Mouse (Mus musculus) heart, embryonic 10.5 days (tissue): ENCODE results near the gene Ano1. TPM values are rescaled to one million over a fixed set of nuclear protein-coding genes. Genes with fewer than 3 reads are reported as not detected.

ENCODE experiments used
- DNase-seq: peaks from one replicate; pipeline ENCODE4 v3.0.0-alpha.2; 2017; ENCODE audit warnings: low spot score
- H3K27ac ChIP-seq: fragments of 300-500 bp; sonication (generic); 2 replicates; pipeline ENCODE4 v1.5.1; 2016; ENCODE audit warnings: mild to moderate bottlenecking
- H3K27me3 ChIP-seq: fragments of 300-500 bp; sonication (generic); 2 replicates; pipeline ENCODE4 v1.6.1; 2016; ENCODE audit warnings: mild to moderate bottlenecking; ENCODE audit not compliant: poor library complexity, insufficient read depth, severe bottlenecking
- H3K36me3 ChIP-seq: fragments of 300-500 bp; sonication (generic); 2 replicates; pipeline ENCODE4 v1.6.1; 2016; ENCODE audit warnings: mild to moderate bottlenecking, moderate library complexity
- H3K4me1 ChIP-seq: fragments of 300-500 bp; sonication (generic); 2 replicates; pipeline ENCODE4 v1.6.1; 2016; ENCODE audit warnings: mild to moderate bottlenecking
- H3K4me3 ChIP-seq: fragments of 300-500 bp; sonication (generic); 2 replicates; pipeline ENCODE4 v1.5.1; 2016; ENCODE audit warnings: mild to moderate bottlenecking, moderate library complexity
- H3K9me3 ChIP-seq: fragments of 300-500 bp; sonication (generic); 2 replicates; pipeline ENCODE4 v1.6.1; 2016; ENCODE audit warnings: mild to moderate bottlenecking, moderate library complexity
- WGBS: fragments of 180-500 bp; shearing (Covaris S2); methylation state at CpG from one replicate; pipeline ENCODE4 v1.1.7; 2016; 5-methylcytosine and 5-hydroxymethylcytosine counted together
- polyA plus RNA-seq: library from polyadenylated mRNA; unstranded; fragments of >200 nt; fragmentation: Nextera tagmentation; extraction: Ambion mirVana; gene quantifications from 2 replicates; pipeline ENCODE4 v1.2.1, GENCODE M21; 2016

Ano1 gene
- polyA plus RNA-seq, 1 experiment from 2014 or later, result 18.3 TPM

DNA sequence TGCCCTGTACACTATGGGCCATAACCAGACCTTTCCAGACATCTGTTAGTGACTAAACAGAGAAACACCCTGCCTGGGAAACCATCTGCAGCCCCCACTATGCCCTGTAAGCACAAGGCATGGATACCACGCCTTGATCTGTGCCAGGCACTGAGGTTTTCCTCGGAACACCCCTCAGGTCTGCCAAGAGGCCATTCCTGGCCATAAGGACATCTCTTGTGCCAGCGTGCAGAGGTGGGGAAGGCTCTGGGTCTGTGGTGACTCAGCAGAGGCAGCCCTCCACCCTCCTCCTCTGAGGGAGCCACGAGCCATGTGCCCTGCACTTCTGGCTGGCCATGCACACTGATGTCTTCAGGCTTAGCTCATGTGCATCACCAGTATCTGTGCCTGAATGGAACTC is 138.9 kb downstream of the Ano1 start:
- no peak overlapping the region for H3K4me3 ChIP-seq
- WGBS, result 84% methylated on average over 4 of the region's 4 CpGs
- no peaks in the 10 kb centered on the region for H3K36me3 ChIP-seq
- peaks cover 12% of the 10 kb centered on the region for H3K4me1 ChIP-seq
- peaks cover 8% of the 10 kb centered on the region for H3K27me3 ChIP-seq
- no peak overlapping the region for H3K27ac ChIP-seq
- DNase-seq, result no peak
- no peaks in the 10 kb centered on the region for H3K9me3 ChIP-seq

DNA sequence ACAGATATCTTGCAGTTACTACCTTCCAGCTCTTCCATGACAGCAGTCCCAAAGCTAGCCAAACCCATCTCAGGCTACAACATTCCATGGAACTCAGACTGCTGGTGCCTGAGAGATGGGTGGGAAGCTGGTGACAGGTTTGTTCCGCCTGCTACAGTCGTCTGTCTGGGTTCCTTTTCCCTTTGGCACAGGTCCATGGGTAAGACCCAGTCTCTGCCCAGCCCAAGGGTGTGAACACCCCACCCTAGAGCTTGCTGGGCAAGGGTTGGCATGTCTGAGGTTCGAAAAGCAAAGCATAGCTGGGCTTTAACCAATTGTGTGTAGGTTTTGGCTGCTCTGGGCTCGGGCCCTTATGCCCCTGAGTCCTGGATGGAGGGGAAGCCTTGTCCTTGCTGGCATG is 139.4 kb downstream of the Ano1 start:
- Histone ChIP-seq H3K4me3 (no peak overlapping the region), H3K27ac (no peak overlapping the region), H3K36me3 (no peaks in the 10 kb centered on the region), H3K9me3 (no peaks in the 10 kb centered on the region), H3K27me3 (peaks cover 8% of the 10 kb centered on the region), H3K4me1 (peaks cover 12% of the 10 kb centered on the region)
- no peak for DNase-seq
- 64% methylated on average over 4 of the region's 4 CpGs for WGBS

DNA sequence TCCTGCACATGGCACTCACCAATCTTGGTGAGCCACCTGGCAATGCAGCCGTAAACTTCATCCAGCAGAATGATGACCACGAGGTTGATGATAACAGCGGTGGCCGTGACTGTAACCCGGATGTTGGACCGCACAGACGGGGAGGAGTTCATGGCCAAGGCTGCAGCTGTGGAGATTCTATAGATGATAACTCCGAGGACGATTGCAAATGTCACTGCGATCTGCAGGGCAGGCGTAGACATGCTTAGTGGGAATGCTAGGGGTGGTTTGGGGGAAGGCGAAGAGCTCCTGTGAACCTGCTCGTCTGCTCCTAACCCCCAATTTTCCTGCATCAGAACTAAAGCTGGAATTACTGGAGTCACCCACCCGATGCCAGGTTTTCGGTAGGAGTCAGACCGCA is 140.2 kb downstream of the Ano1 start:
- no peaks in the 10 kb centered on the region for H3K36me3 ChIP-seq
- H3K27ac ChIP-seq, result no peak overlapping the region
- peaks cover 12% of the 10 kb centered on the region for H3K4me1 ChIP-seq
- WGBS, result 91% methylated on average over 16 of the region's 16 CpGs
- H3K27me3 ChIP-seq, result peaks cover 8% of the 10 kb centered on the region
- H3K4me3 ChIP-seq, result no peak overlapping the region
- DNase-seq, result no peak
- no peaks in the 10 kb centered on the region for H3K9me3 ChIP-seq

DNA sequence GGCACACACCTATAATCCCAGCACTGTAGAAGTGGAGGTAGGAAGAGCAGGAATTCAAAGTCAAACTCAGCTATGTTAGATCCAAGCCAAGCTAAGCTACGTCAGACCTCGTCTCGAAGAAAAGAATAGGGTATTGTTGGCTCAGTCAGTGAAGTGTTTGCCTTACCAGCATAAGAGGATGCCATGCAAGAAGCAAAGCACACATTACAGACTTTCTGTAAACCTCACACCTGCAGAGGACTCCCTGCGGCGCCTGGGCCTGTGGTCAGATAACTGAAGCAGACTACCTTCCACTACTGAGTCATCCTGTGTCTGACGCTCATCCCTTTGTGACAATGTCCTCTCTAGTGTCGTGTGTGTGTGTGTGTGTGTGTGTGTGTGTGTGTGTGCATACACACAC is 142.2 kb downstream of the Ano1 start:
- Histone ChIP-seq H3K9me3 (no peaks in the 10 kb centered on the region), H3K27ac (no peak overlapping the region), H3K27me3 (peaks cover 8% of the 10 kb centered on the region), H3K4me1 (peaks cover 5% of the 10 kb centered on the region; the same call in 1 of the 2 replicates), H3K36me3 (0 out of 2 replicates have a peak, but pooled peaks cover 2% of the 10 kb centered on the region), H3K4me3 (no peak overlapping the region)
- no peak for DNase-seq
- WGBS, result 81% methylated on average over 7 of the region's 7 CpGs

DNA sequence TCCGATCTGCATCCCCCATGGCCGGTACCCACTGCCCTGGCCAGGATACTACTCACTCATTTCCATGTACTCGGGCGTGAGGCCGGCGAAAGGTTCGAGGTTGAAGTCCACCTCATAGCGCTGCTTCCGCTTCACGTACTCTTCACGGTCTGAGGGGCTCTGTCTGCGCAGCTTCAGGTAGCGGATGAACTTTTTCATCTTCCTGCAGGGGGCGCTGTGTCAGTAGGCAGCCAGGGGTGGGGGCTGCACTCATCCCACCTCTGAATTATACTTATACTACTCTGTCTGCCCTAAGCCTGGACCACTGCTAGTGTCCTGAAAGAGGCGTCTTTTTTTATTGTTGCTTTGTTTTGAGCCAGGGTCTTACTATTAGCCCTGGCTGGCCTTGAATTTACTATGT is 143.9 kb downstream of the Ano1 start:
- peaks cover 6% of the 10 kb centered on the region; the same call in 1 of the 2 replicates for H3K4me1 ChIP-seq
- no peak overlapping the region for H3K27ac ChIP-seq
- H3K36me3 ChIP-seq, result 0 out of 2 replicates have a peak, but pooled peaks cover 2% of the 10 kb centered on the region
- peaks cover 8% of the 10 kb centered on the region for H3K27me3 ChIP-seq
- no peak overlapping the region for H3K4me3 ChIP-seq
- WGBS, result 85% methylated on average over 15 of the region's 15 CpGs
- H3K9me3 ChIP-seq, result no peaks in the 10 kb centered on the region
- DNase-seq, result no peak

DNA sequence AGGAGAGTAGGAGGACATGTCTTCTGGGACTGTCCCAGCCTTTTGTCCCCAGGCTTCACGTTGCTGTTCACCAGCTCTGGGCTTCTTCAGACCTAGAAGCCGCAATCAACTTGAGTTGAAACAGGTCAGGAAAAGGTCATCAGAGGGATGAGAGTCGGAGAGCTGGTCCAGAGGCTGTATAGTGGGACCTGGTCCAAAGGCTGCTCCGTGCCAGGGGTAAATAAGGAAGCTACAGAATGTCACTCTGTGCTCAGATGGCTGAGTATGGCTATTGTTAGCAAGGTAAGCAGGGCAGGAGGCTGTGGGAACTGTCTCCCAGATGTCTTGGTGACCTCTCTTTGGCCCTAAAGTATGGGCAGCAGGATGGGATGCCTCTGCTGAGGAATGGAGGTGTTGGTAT is 147.0 kb downstream of the Ano1 start:
- H3K4me3 ChIP-seq, result no peak overlapping the region
- no peak for DNase-seq
- H3K27ac ChIP-seq, result no peak overlapping the region
- H3K4me1 ChIP-seq, result peaks cover 11% of the 10 kb centered on the region; the same call in 1 of the 2 replicates
- H3K9me3 ChIP-seq, result no peaks in the 10 kb centered on the region
- 51% methylated on average over 4 of the region's 4 CpGs for WGBS
- peaks cover 10% of the 10 kb centered on the region for H3K27me3 ChIP-seq
- 0 out of 2 replicates have a peak, but pooled peaks cover 7% of the 10 kb centered on the region for H3K36me3 ChIP-seq

DNA sequence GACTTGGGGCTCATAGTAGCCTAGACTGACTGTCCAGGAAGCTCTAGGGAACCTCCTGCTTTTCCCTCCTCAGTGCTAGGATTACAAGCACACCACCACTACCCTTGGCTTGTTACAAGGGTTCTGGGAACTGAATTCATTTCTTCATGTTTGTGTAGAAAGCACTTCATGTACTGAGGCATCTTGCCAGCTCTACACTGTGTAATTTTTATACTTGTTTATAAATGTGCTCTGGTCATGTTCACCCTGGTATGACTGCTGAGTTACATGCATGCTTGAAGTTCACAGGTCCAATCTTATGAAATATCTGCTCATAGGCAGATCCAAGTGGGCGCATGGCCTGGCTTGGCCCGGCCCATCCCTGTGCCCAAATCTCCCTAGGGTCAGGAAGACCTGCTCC is 147.5 kb downstream of the Ano1 start:
- Histone ChIP-seq H3K27me3 (peaks cover 10% of the 10 kb centered on the region), H3K4me3 (no peak overlapping the region), H3K9me3 (no peaks in the 10 kb centered on the region), H3K36me3 (0 out of 2 replicates have a peak, but pooled peaks cover 7% of the 10 kb centered on the region), H3K4me1 (peaks cover 11% of the 10 kb centered on the region; the same call in 1 of the 2 replicates), H3K27ac (no peak overlapping the region)
- DNase-seq, result no peak
- 88% methylated on average over 2 of the region's 2 CpGs for WGBS

DNA sequence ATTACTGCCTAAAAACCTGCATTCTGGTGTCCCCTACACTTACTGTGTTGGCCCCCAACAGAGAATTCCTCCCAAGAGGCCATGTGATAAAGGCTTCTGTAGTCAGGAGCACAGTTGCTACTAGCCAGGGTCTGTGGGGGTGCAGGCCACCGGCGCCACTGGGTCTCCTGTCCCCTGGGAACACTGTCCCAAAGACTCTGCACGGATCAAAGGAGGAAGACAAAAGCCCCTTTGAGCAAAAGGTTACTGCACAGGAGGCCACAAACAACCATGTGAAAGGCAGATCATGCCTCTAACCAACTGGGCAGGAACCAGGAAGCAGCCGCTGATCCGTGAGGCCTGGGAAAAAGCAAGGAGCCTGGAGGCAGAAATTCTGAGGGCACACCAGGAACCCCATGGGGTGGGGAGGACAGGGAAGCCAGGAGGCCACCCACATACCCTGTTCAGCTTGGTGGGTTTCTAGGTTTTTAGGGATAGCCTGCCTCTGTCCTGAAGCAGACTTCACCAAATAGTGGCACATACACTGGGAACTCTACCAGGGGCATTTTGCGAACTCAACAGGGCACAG is 151.4 kb downstream of the Ano1 start:
- Histone ChIP-seq H3K36me3 (0 out of 2 replicates have a peak, but pooled peaks cover 5% of the 10 kb centered on the region), H3K4me3 (no peak overlapping the region), H3K27me3 (peaks cover 14% of the 10 kb centered on the region), H3K27ac (no peak overlapping the region), H3K4me1 (peaks cover 11% of the 10 kb centered on the region; the same call in 1 of the 2 replicates), H3K9me3 (no peaks in the 10 kb centered on the region)
- DNase-seq, result no peak
- 58% methylated on average over 6 of the region's 6 CpGs for WGBS

DNA sequence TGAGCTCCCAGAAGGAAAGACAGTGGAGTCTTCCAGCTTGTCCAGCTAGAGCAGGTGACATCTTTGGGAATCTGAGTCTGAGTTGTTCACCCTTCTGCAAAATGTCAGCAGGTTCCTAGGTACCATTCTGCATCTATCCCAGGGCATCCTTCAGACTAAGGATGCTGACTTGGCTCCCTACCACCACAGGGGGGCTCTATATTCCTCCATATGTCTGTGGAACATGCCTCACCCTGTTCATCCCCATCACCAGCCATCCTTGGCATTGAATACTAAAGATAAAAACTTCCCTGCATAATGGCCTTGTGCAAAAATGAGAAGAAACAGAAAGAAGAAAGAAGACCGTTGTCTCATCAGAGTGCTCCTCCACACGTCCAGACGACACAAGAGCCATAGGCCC is 162.3 kb downstream of the Ano1 start:
- WGBS, result 84% methylated on average over 3 of the region's 3 CpGs
- Histone ChIP-seq H3K9me3 (no peaks in the 10 kb centered on the region), H3K27ac (no peak overlapping the region), H3K4me3 (no peak overlapping the region), H3K27me3 (peaks cover 15% of the 10 kb centered on the region), H3K36me3 (peaks cover 3% of the 10 kb centered on the region; the same call in 1 of the 2 replicates), H3K4me1 (peaks cover 5% of the 10 kb centered on the region; the same call in 1 of the 2 replicates)
- no peak for DNase-seq

DNA sequence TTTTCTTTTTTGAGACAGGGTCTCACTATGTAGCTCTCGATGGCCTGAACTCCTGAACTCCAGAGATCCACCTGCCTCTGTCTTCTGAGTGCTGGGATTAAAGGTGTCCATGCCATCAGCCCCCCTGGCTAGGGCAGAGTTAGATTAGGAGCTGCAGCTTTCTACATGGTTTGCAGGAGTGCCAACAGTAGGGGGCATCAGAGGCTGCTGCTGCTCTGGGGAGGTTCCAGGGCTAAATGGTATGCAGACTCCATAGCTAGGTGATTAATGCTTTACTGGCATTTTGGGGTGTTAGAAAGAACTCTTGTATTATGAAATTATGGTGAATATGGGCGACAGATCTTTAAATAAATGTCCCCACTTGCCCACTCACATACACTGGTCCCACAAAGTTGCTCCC is 164.5 kb downstream of the Ano1 start:
- Histone ChIP-seq H3K36me3 (peaks cover 3% of the 10 kb centered on the region; the same call in 1 of the 2 replicates), H3K4me1 (peaks cover 14% of the 10 kb centered on the region), H3K27me3 (peaks cover 11% of the 10 kb centered on the region; the same call in 1 of the 2 replicates), H3K27ac (no peak overlapping the region), H3K4me3 (no peak overlapping the region), H3K9me3 (no peaks in the 10 kb centered on the region)
- WGBS, result 27% methylated on average over 2 of the region's 2 CpGs
- no peak for DNase-seq

DNA sequence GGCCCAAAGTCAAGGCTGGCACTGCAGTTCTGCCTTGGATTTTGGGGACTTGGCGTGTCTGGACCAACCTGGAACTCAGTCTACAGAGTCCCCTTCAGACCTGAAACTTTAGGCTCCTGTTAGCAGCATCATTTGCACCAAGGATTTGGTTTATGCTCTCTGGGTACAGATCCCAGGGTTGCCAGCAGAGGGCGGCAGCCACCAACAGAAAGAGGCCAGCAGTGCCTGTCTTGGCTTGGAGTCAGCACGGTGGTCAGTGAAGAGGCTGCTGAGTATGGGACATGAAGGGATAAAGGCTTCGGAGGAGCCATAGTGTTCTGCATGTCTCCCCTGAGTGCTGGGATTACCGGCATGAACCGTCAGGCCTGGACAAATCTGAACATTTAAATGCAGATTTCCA is 166.1 kb downstream of the Ano1 start:
- Histone ChIP-seq H3K27ac (no peak overlapping the region), H3K27me3 (peaks cover 11% of the 10 kb centered on the region; the same call in 1 of the 2 replicates), H3K4me3 (no peak overlapping the region), H3K4me1 (peaks cover 23% of the 10 kb centered on the region), H3K9me3 (no peaks in the 10 kb centered on the region), H3K36me3 (no peaks in the 10 kb centered on the region; the same call in 1 of the 2 replicates)
- DNase-seq, result peak; percentile 86
- WGBS, result 16% methylated on average over 6 of the region's 6 CpGs

DNA sequence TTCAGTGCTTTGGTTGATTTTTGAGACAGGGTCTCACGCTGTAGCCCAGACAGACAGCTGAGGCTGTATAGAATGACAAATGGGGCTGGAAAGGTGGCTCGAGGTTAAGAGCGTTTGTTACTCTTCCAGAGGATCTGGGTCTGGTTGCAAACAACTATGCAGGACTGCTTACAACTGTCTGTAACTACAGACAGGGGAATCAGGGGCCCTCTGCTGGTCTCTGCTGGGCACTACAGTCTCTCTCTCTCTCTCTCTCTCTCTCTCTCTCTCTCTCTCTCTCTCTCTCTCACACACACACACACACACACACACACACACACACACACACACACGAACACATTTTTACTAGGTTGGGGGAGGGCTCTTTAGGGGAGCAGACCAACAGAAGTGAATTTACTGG is 168.2 kb downstream of the Ano1 start:
- H3K4me1 ChIP-seq, result peaks cover 24% of the 10 kb centered on the region
- WGBS, result 4% methylated on average over 4 of the region's 4 CpGs
- no peak overlapping the region for H3K27ac ChIP-seq
- peaks cover 19% of the 10 kb centered on the region for H3K36me3 ChIP-seq
- no peak for DNase-seq
- no peaks in the 10 kb centered on the region for H3K9me3 ChIP-seq
- no peak overlapping the region for H3K4me3 ChIP-seq
- H3K27me3 ChIP-seq, result peaks cover 11% of the 10 kb centered on the region; the same call in 1 of the 2 replicates

DNA sequence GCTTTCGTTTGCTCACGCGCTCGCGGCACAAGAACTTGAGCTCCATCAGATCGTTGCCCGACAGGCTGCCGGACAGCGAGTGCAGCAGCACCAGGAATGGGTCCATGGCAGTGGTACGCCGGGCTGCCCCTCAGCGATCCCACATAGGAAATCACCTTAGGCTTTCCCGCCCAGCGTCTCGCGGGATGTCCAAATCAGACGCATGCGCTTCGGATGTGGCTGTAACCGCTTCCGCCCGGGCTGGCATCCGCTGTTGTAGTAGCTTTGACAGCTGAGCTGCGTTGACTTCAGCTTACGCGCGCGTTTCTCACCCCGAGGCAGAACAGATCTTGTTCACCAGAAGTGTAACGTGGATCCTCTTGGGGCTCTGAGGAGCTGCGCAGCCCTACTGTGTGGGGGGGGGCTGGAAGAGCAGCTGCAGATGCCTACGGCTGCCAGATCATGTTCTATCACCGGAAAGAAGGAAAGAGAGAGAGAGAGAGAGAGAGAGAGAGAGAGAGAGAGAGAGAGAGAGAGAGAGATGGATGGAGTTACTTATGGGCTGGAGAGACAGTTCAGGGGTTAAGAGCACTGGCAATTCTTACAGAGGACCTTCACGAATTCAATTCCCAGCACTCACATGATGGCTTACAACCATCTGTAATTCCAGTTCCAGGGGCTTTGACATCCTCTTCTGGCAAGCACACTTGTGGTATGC is 169.3 kb downstream of the Ano1 start, which contains the start of gene Fadd:
Gene Fadd, minus strand, starts transcription at position 180 of the 697 bp plus-strand sequence.
- no peaks in the 10 kb centered on the region for H3K9me3 ChIP-seq
- DNase-seq, result peak; percentile 96
- H3K4me3 ChIP-seq, result peak within 1 kb of the TSS; percentile 79
- peaks cover 11% of the 10 kb centered on the region; the same call in 1 of the 2 replicates for H3K27me3 ChIP-seq
- peaks cover 24% of the 10 kb centered on the region for H3K36me3 ChIP-seq
- H3K27ac ChIP-seq, result peak within 1 kb of the TSS; percentile 89
- H3K4me1 ChIP-seq, result peaks cover 28% of the 10 kb centered on the region
- WGBS, result 3% methylated on average over 34 of the region's 34 CpGs
